ENCODE assay signal across 30 mouse cellular contexts in the genomic region with DNA sequence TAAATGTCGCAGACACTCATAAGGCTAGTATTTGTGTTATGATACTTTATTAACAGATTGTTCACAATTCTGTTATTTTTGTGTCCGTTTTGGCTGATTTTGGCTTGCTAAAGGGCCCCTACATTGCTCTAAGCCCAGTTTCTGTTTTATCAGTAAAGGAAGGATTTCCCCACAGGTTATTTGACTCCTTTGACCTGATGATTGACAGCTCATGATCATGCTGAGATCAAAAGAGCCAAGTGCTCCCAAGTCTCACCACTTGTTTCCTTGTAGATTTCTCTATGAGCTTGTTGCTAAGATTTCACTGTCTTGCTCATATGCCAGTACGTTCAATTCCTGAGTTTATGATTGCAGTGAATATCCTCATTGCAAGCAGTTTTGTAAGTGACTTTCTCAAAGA. TPM values are rescaled to one million over a fixed set of nuclear protein-coding genes. Genes with fewer than 3 reads are reported as not detected.
"Had no signal": no experiment of that assay in that cellular context is flagged by ENCODE, and none has a peak within 500 bp of the region (broad histone marks: within the 10 kb centered on the region; RNA-seq: fewer than 3 reads in every experiment).

No protein-coding gene starts in this region.

- DNase-seq: kidney, postnatal 10 days; kidney, postnatal 4 days; liver; lung, adult 18-20 months; lung, postnatal 10 days; lung, postnatal 36 days; thymus, adult 18-20 months; thymus, postnatal 36 days had no signal

- ATAC-seq: liver, embryonic 12.5 days; midbrain, embryonic 13.5 days; midbrain, embryonic 16.5 days had no signal

RNA-seq across cellular contexts. Expression of a gene that starts 42.9 kb away (rescaled TPM):
- total RNA-seq: monocyte, adult 5-6 weeks had no signal
- polyA plus RNA-seq: kidney, embryonic 14.5 days; midbrain, embryonic 16.5 days; myocyte; neural tube, embryonic 11.5 days; neural tube, embryonic 14.5 days had no signal

RNA-seq across cellular contexts. Expression of a gene that starts 54.5 kb away (rescaled TPM):
- total RNA-seq: layer of hippocampus, adult 18-20 months; layer of hippocampus, postnatal 25 days; left cerebral cortex, adult 18-20 months; left cerebral cortex, postnatal 25 days; monocyte, adult 5-6 weeks had no signal
- polyA plus RNA-seq: kidney, embryonic 14.5 days; limb, embryonic 10.5 days; limb, embryonic 13.5 days; liver, embryonic 12.5 days; liver, embryonic 15.5 days; lung, embryonic 15.5 days; midbrain, embryonic 10.5 days; midbrain, embryonic 13.5 days; midbrain, embryonic 16.5 days; myocyte; neural tube, embryonic 11.5 days; neural tube, embryonic 14.5 days; small intestine, adult 2 months; spleen, adult 2 months; stomach, embryonic 16.5 days; testis, adult 2 months; urinary bladder, adult 2 months had no signal
